Mouse (Mus musculus): ENCODE measurements around the gene C3ar1.

Gene C3ar1

GRCm38 (mm10) chr6:122855955-122856354 is at the start of gene C3ar1:
Gene C3ar1, minus strand, starts transcription at chr6:122856161.
- TF ChIP-seq NANOG (IDR thresholded peaks at IDR 0.05; ENCODE audit: borderline replicate concordance, low read length) (no peak), POU5F1 (IDR thresholded peaks at IDR 0.05; ENCODE audit: borderline replicate concordance, low read length) (no peak), CTCF (conservative IDR thresholded peaks at IDR 0.05; ENCODE audit: low read length) (no peak)
- H3K27me3 ChIP-seq (ENCODE audit: insufficient read depth, low read length): no peaks in the 10 kb centered on the region
- no peaks in the 10 kb centered on the region for H3K36me3 ChIP-seq (ENCODE audit: insufficient read depth, low read length)
- H3K4me3 ChIP-seq (replicated peaks; ENCODE audit: low read length): no peak within 1 kb of the TSS
- no peaks in the 10 kb centered on the region for H3K4me1 ChIP-seq (replicated peaks; ENCODE audit: low read depth, low read length)
- H3K9me3 ChIP-seq (ENCODE audit: low read length): no peaks in the 10 kb centered on the region

GRCm38 (mm10) chr6:122892442-122893049 is 36.6 kb upstream of the C3ar1 start:
- Histone ChIP-seq H3K9me3 (ENCODE audit: low read length) (no peaks in the 10 kb centered on the region), H3K36me3 (ENCODE audit: insufficient read depth, low read length) (peaks cover 37% of the 10 kb centered on the region), H3K27me3 (ENCODE audit: insufficient read depth, low read length) (no peaks in the 10 kb centered on the region), H3K4me1 (replicated peaks; ENCODE audit: low read depth, low read length) (peaks cover 3% of the 10 kb centered on the region), H3K4me3 (replicated peaks; ENCODE audit: low read length) (no peak overlapping the region)
- TF ChIP-seq CTCF (conservative IDR thresholded peaks at IDR 0.05; ENCODE audit: low read length) (peak; percentile 94), POU5F1 (IDR thresholded peaks at IDR 0.05; ENCODE audit: borderline replicate concordance, low read length) (no peak), NANOG (IDR thresholded peaks at IDR 0.05; ENCODE audit: borderline replicate concordance, low read length) (no peak)

DNA sequence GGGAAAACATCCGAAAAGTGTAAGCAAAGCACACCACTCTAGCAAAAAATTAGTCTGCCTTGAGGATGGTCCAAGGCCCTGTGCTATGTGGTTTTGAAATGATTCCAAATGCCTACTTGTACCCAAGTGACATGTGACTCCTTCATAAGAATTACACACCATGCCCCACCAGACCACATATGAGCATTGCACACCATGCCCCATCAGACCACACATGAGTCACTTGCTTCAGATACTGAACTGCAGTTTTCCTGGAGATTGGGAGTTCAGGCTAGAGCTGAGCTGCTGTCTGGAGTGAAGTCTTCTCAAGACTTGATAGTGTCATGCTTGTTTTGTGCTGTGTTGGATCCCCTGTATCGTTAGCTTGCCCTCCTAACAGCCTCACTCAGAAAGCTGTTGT is 33.6 kb upstream of the C3ar1 start:
- Histone ChIP-seq H3K4me3 (replicated peaks; ENCODE audit: low read length) (no peak overlapping the region), H3K9me3 (ENCODE audit: low read length) (no peaks in the 10 kb centered on the region)
- TF ChIP-seq CTCF (conservative IDR thresholded peaks at IDR 0.05; ENCODE audit: low read length): no peak
- TF ChIP-seq POU5F1 (IDR thresholded peaks at IDR 0.05; ENCODE audit: borderline replicate concordance, low read length): no peak
- no peak for TF ChIP-seq NANOG (IDR thresholded peaks at IDR 0.05; ENCODE audit: borderline replicate concordance, low read length)

DNA sequence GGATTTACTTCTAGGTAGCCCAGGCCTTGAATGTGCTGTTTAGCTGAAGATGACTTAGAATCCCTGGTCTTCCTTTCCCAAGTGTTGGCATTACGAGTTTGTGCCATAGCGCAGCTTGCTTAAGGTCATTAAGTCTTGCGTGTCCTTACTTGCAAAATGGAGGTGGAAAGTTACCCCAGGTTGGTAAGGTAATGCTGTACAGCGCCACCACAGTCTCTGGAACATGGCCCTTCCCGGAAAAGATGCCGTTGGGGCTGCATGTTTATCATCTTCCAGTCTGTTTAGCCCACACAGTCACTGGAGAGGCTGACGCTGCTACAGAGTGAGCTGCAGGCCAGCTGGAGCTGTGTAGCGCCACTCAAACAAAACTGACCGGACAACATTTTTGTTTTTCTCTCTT is 27.6 kb upstream of the C3ar1 start:
- Histone ChIP-seq H3K4me3 (replicated peaks; ENCODE audit: low read length) (no peak overlapping the region), H3K4me1 (replicated peaks; ENCODE audit: low read depth, low read length) (peaks cover 44% of the 10 kb centered on the region), H3K9me3 (ENCODE audit: low read length) (no peaks in the 10 kb centered on the region), H3K27me3 (ENCODE audit: insufficient read depth, low read length) (no peaks in the 10 kb centered on the region), H3K36me3 (ENCODE audit: insufficient read depth, low read length) (peaks cover 99% of the 10 kb centered on the region)
- TF ChIP-seq POU5F1 (IDR thresholded peaks at IDR 0.05; ENCODE audit: borderline replicate concordance, low read length) (no peak), NANOG (IDR thresholded peaks at IDR 0.05; ENCODE audit: borderline replicate concordance, low read length) (no peak), CTCF (conservative IDR thresholded peaks at IDR 0.05; ENCODE audit: low read length) (no peak)

More for the DNA sequence above, 33.6 kb upstream of the C3ar1 start:
- Histone ChIP-seq H3K4me1 (replicated peaks; ENCODE audit: low read depth, low read length) (peaks cover 3% of the 10 kb centered on the region), H3K27me3 (ENCODE audit: insufficient read depth, low read length) (no peaks in the 10 kb centered on the region), H3K36me3 (ENCODE audit: insufficient read depth, low read length) (peaks cover 66% of the 10 kb centered on the region)

- H3K27me3 ChIP-seq (ENCODE audit: insufficient read depth, low read length): no peaks in the 10 kb centered on the region
- no peak overlapping the region for H3K4me3 ChIP-seq (replicated peaks; ENCODE audit: low read length)
- TF ChIP-seq POU5F1 (IDR thresholded peaks at IDR 0.05; ENCODE audit: borderline replicate concordance, low read length): no peak
- no peak for TF ChIP-seq CTCF (conservative IDR thresholded peaks at IDR 0.05; ENCODE audit: low read length)
- no peak for TF ChIP-seq NANOG (IDR thresholded peaks at IDR 0.05; ENCODE audit: borderline replicate concordance, low read length)
- peaks cover 66% of the 10 kb centered on the region for H3K4me1 ChIP-seq (replicated peaks; ENCODE audit: low read depth, low read length)
- no peaks in the 10 kb centered on the region for H3K9me3 ChIP-seq (ENCODE audit: low read length)
- H3K36me3 ChIP-seq (ENCODE audit: insufficient read depth, low read length): peaks cover 99% of the 10 kb centered on the region
Observed at GRCm38 (mm10) chr6:122881287-122881686, 25.3 kb upstream of the C3ar1 start.

- Histone ChIP-seq H3K4me1 (replicated peaks; ENCODE audit: low read depth, low read length) (peaks cover 79% of the 10 kb centered on the region), H3K27me3 (ENCODE audit: insufficient read depth, low read length) (no peaks in the 10 kb centered on the region), H3K9me3 (ENCODE audit: low read length) (no peaks in the 10 kb centered on the region), H3K4me3 (replicated peaks; ENCODE audit: low read length) (no peak overlapping the region), H3K36me3 (ENCODE audit: insufficient read depth, low read length) (peaks cover 94% of the 10 kb centered on the region)
- TF ChIP-seq POU5F1 (IDR thresholded peaks at IDR 0.05; ENCODE audit: borderline replicate concordance, low read length) (no peak), CTCF (conservative IDR thresholded peaks at IDR 0.05; ENCODE audit: low read length) (no peak), NANOG (IDR thresholded peaks at IDR 0.05; ENCODE audit: borderline replicate concordance, low read length) (no peak)
Observed at GRCm38 (mm10) chr6:122879781-122880505, 24.0 kb upstream of the C3ar1 start.

- TF ChIP-seq CTCF (conservative IDR thresholded peaks at IDR 0.05; ENCODE audit: low read length): no peak
- no peak for TF ChIP-seq POU5F1 (IDR thresholded peaks at IDR 0.05; ENCODE audit: borderline replicate concordance, low read length)
- no peak for TF ChIP-seq NANOG (IDR thresholded peaks at IDR 0.05; ENCODE audit: borderline replicate concordance, low read length)
- no peak overlapping the region for H3K4me3 ChIP-seq (replicated peaks; ENCODE audit: low read length)
- H3K4me1 ChIP-seq (replicated peaks; ENCODE audit: low read depth, low read length): peaks cover 79% of the 10 kb centered on the region
- H3K36me3 ChIP-seq (ENCODE audit: insufficient read depth, low read length): peaks cover 87% of the 10 kb centered on the region
- H3K27me3 ChIP-seq (ENCODE audit: insufficient read depth, low read length): no peaks in the 10 kb centered on the region
- no peaks in the 10 kb centered on the region for H3K9me3 ChIP-seq (ENCODE audit: low read length)
Observed at GRCm38 (mm10) chr6:122879141-122879735, 23.3 kb upstream of the C3ar1 start.

DNA sequence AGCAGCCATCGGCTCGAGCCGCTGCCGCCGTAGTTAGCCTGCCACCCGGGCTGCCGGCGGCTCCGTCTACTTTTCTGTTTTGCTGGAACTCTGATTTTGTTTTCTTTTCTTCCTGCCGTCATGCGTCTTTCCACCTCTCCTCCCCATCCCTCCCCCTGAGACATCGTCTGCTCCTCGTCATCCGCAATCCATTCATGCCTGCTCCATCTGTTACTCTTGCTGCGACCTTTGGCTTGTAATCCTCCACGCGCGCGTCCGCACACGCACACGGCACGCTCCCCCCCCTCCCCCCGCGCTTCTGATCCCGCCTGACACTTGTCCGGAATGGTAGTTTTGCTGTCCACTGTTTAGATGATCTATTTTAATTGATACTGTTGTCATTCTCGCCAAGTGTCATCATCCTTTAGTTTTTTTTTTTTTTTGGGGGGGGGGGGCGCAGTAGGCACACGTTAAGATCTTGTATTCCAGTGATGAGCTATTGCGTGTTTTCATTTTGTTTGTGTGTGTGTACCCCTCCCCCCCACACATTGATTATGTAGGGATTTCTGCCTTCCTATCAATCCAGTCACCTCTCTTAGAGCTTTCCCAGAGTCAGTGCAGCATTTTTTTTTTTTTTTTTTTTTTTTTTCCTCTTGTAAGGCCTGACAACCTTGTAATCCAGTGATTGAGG is 18.9 kb upstream of the C3ar1 start:
- Histone ChIP-seq H3K9me3 (ENCODE audit: low read length) (no peaks in the 10 kb centered on the region), H3K4me1 (replicated peaks; ENCODE audit: low read depth, low read length) (peaks cover 50% of the 10 kb centered on the region), H3K36me3 (ENCODE audit: insufficient read depth, low read length) (peaks cover 44% of the 10 kb centered on the region), H3K4me3 (replicated peaks; ENCODE audit: low read length) (peak overlapping the region; percentile 98), H3K27me3 (ENCODE audit: insufficient read depth, low read length) (no peaks in the 10 kb centered on the region)
- TF ChIP-seq POU5F1 (IDR thresholded peaks at IDR 0.05; ENCODE audit: borderline replicate concordance, low read length): no peak
- TF ChIP-seq CTCF (conservative IDR thresholded peaks at IDR 0.05; ENCODE audit: low read length): no peak
- no peak for TF ChIP-seq NANOG (IDR thresholded peaks at IDR 0.05; ENCODE audit: borderline replicate concordance, low read length)

All from E14TG2a.4 (cell line).